Mouse (Mus musculus) heart, embryonic 10.5 days (tissue): ENCODE data around the gene Slc10a7. TPM values are rescaled to one million over a fixed set of nuclear protein-coding genes. Genes with fewer than 3 reads are reported as not detected.
"Not testable (repeated sequence)": the region's sequence is repeated elsewhere in the genome, so short reads cannot be mapped to it uniquely, and the experiment has no call there.

Experiments
- DNase-seq: peaks from one replicate; pipeline ENCODE4 v3.0.0-alpha.2; 2017; ENCODE audit warnings: low spot score
- H3K27ac ChIP-seq: fragments of 300-500 bp; sonication (generic); 2 replicates; pipeline ENCODE4 v1.5.1; 2016; ENCODE audit warnings: mild to moderate bottlenecking
- H3K27me3 ChIP-seq: fragments of 300-500 bp; sonication (generic); 2 replicates; pipeline ENCODE4 v1.6.1; 2016; ENCODE audit warnings: mild to moderate bottlenecking; ENCODE audit not compliant: poor library complexity, insufficient read depth, severe bottlenecking
- H3K36me3 ChIP-seq: fragments of 300-500 bp; sonication (generic); 2 replicates; pipeline ENCODE4 v1.6.1; 2016; ENCODE audit warnings: mild to moderate bottlenecking, moderate library complexity
- H3K4me1 ChIP-seq: fragments of 300-500 bp; sonication (generic); 2 replicates; pipeline ENCODE4 v1.6.1; 2016; ENCODE audit warnings: mild to moderate bottlenecking
- H3K4me3 ChIP-seq: fragments of 300-500 bp; sonication (generic); 2 replicates; pipeline ENCODE4 v1.5.1; 2016; ENCODE audit warnings: mild to moderate bottlenecking, moderate library complexity
- H3K9me3 ChIP-seq: fragments of 300-500 bp; sonication (generic); 2 replicates; pipeline ENCODE4 v1.6.1; 2016; ENCODE audit warnings: mild to moderate bottlenecking, moderate library complexity
- WGBS: fragments of 180-500 bp; shearing (Covaris S2); methylation state at CpG from one replicate; pipeline ENCODE4 v1.1.7; 2016; 5-methylcytosine and 5-hydroxymethylcytosine counted together
- polyA plus RNA-seq: library from polyadenylated mRNA; unstranded; fragments of >200 nt; fragmentation: Nextera tagmentation; extraction: Ambion mirVana; gene quantifications from 2 replicates; pipeline ENCODE4 v1.2.1, GENCODE M21; 2016

Gene Slc10a7
- polyA plus RNA-seq, 1 experiment from 2014 or later, result 9.2 TPM

- Histone ChIP-seq H3K36me3 (peaks cover 13% of the 10 kb centered on the region; the same call in 1 of the 2 replicates), H3K9me3 (no peaks in the 10 kb centered on the region), H3K27me3 (no peaks in the 10 kb centered on the region), H3K4me3 (no peak overlapping the region), H3K27ac (no peak overlapping the region), H3K4me1 (no peaks in the 10 kb centered on the region)
- DNase-seq, result peak; percentile 10
- 80% methylated on average over 5 of the region's 5 CpGs for WGBS
Measured at GRCm38 (mm10) chr8:78667399-78667798, 158.3 kb downstream of the Slc10a7 start.

GRCm38 (mm10) chr8:78668206-78668605 lies 159.1 kb downstream of the Slc10a7 start:
- no peaks in the 10 kb centered on the region for H3K9me3 ChIP-seq
- H3K27ac ChIP-seq, result no peak overlapping the region
- H3K27me3 ChIP-seq, result no peaks in the 10 kb centered on the region
- peaks cover 13% of the 10 kb centered on the region; the same call in 1 of the 2 replicates for H3K36me3 ChIP-seq
- no peak overlapping the region for H3K4me3 ChIP-seq
- no peaks in the 10 kb centered on the region for H3K4me1 ChIP-seq
- WGBS, result 88% methylated on average over 5 of the region's 5 CpGs
- peak; percentile 51 for DNase-seq

- 75% methylated on average over 7 of the region's 7 CpGs for WGBS
- Histone ChIP-seq H3K36me3 (peaks cover 13% of the 10 kb centered on the region; the same call in 1 of the 2 replicates), H3K27ac (no peak overlapping the region), H3K4me3 (no peak overlapping the region), H3K4me1 (no peaks in the 10 kb centered on the region), H3K9me3 (no peaks in the 10 kb centered on the region), H3K27me3 (no peaks in the 10 kb centered on the region)
- DNase-seq, result peak; percentile 64
Measured at GRCm38 (mm10) chr8:78670241-78670640, 161.1 kb downstream of the Slc10a7 start.

- Histone ChIP-seq H3K4me1 (no peaks in the 10 kb centered on the region), H3K9me3 (no peaks in the 10 kb centered on the region), H3K4me3 (no peak overlapping the region), H3K36me3 (peaks cover 6% of the 10 kb centered on the region), H3K27me3 (no peaks in the 10 kb centered on the region), H3K27ac (no peak overlapping the region)
- WGBS, result 78% methylated on average over 10 of the region's 10 CpGs
- no peak for DNase-seq
Measured at GRCm38 (mm10) chr8:78678541-78679219, 169.5 kb downstream of the Slc10a7 start.

- whole genome bisulfite sequencing, result 78% methylated on average over 10 of the region's 10 CpGs
- Histone ChIP-seq H3K27me3 (no peaks in the 10 kb centered on the region), H3K9me3 (no peaks in the 10 kb centered on the region), H3K4me3 (no peak overlapping the region), H3K27ac (no peak overlapping the region), H3K36me3 (no peaks in the 10 kb centered on the region), H3K4me1 (peaks cover 11% of the 10 kb centered on the region)
- DNase-seq, result no peak
Measured at GRCm38 (mm10) chr8:78690795-78691194, 181.6 kb downstream of the Slc10a7 start.

GRCm38 (mm10) chr8:78698331-78698741 lies 189.2 kb downstream of the Slc10a7 start:
- no peaks in the 10 kb centered on the region for H3K9me3 ChIP-seq
- no peak overlapping the region for H3K4me3 ChIP-seq
- no peaks in the 10 kb centered on the region for H3K27me3 ChIP-seq
- DNase-seq, result no peak
- WGBS, result 94% methylated on average over 14 of the region's 14 CpGs
- H3K36me3 ChIP-seq, result peaks cover 38% of the 10 kb centered on the region
- H3K27ac ChIP-seq, result no peak overlapping the region
- H3K4me1 ChIP-seq, result no peaks in the 10 kb centered on the region

GRCm38 (mm10) chr8:78703068-78703820 lies 194.1 kb downstream of the Slc10a7 start:
- no peak overlapping the region for H3K4me3 ChIP-seq
- WGBS, result 69% methylated on average over 11 of the region's 11 CpGs

GRCm38 (mm10) chr8:78705980-78706379 lies 196.8 kb downstream of the Slc10a7 start:
- Histone ChIP-seq H3K27me3 (no peaks in the 10 kb centered on the region), H3K27ac (no peak overlapping the region), H3K36me3 (peaks cover 10% of the 10 kb centered on the region), H3K4me1 (no peaks in the 10 kb centered on the region), H3K4me3 (no peak overlapping the region), H3K9me3 (no peaks in the 10 kb centered on the region)
- DNase-seq, result no peak
- WGBS, result 30% methylated on average over 9 of the region's 9 CpGs

More at GRCm38 (mm10) chr8:78703068-78703820, 194.1 kb downstream of the Slc10a7 start:
- Histone ChIP-seq H3K36me3 (peaks cover 25% of the 10 kb centered on the region), H3K27me3 (no peaks in the 10 kb centered on the region), H3K9me3 (no peaks in the 10 kb centered on the region), H3K4me1 (no peaks in the 10 kb centered on the region), H3K27ac (no peak overlapping the region)
- DNase-seq, result no peak

GRCm38 (mm10) chr8:78709948-78710644 lies 200.9 kb downstream of the Slc10a7 start:
- Histone ChIP-seq H3K9me3 (no peaks in the 10 kb centered on the region), H3K27ac (no peak overlapping the region), H3K4me1 (peaks cover 15% of the 10 kb centered on the region; the same call in 1 of the 2 replicates), H3K27me3 (no peaks in the 10 kb centered on the region), H3K36me3 (no peaks in the 10 kb centered on the region), H3K4me3 (no peak overlapping the region)
- whole genome bisulfite sequencing, result 87% methylated on average over 11 of the region's 11 CpGs
- DNase-seq, result no peak

GRCm38 (mm10) chr8:78710961-78711360 lies 201.8 kb downstream of the Slc10a7 start:
- no peaks in the 10 kb centered on the region for H3K36me3 ChIP-seq
- H3K4me3 ChIP-seq, result no peak overlapping the region
- H3K4me1 ChIP-seq, result peaks cover 22% of the 10 kb centered on the region
- no peaks in the 10 kb centered on the region for H3K9me3 ChIP-seq
- no peak overlapping the region for H3K27ac ChIP-seq
- H3K27me3 ChIP-seq, result no peaks in the 10 kb centered on the region
- DNase-seq, result no peak
- WGBS, result 86% methylated on average over 10 of the region's 10 CpGs

- 63% methylated on average over 4 of the region's 4 CpGs for WGBS
- no peak overlapping the region for H3K4me3 ChIP-seq
- H3K27ac ChIP-seq, result no peak overlapping the region
- H3K9me3 ChIP-seq, result no peaks in the 10 kb centered on the region
- no peaks in the 10 kb centered on the region for H3K27me3 ChIP-seq
- DNase-seq, result no peak
- peaks cover 26% of the 10 kb centered on the region for H3K4me1 ChIP-seq
- H3K36me3 ChIP-seq, result peaks cover 7% of the 10 kb centered on the region; the same call in 1 of the 2 replicates
Measured at GRCm38 (mm10) chr8:78714880-78715279, 205.7 kb downstream of the Slc10a7 start.

GRCm38 (mm10) chr8:78716546-78716945 lies 207.4 kb downstream of the Slc10a7 start:
- WGBS, result 90% methylated on average over 7 of the region's 7 CpGs

GRCm38 (mm10) chr8:78717191-78717590 lies 208.0 kb downstream of the Slc10a7 start:
- H3K4me3 ChIP-seq, H3K27ac ChIP-seq, H3K36me3 ChIP-seq, DNase-seq, H3K27me3 ChIP-seq, H3K9me3 ChIP-seq: not testable (repeated sequence)
- H3K4me1 ChIP-seq, result peaks cover 50% of the 10 kb centered on the region
- 79% methylated on average over 10 of the region's 10 CpGs for WGBS

More at GRCm38 (mm10) chr8:78716546-78716945, 207.4 kb downstream of the Slc10a7 start:
- Histone ChIP-seq H3K4me3 (no peak overlapping the region), H3K27ac (no peak overlapping the region), H3K9me3 (no peaks in the 10 kb centered on the region), H3K27me3 (no peaks in the 10 kb centered on the region), H3K36me3 (peaks cover 7% of the 10 kb centered on the region; the same call in 1 of the 2 replicates), H3K4me1 (peaks cover 43% of the 10 kb centered on the region)
- DNase-seq, result no peak
